Mouse (Mus musculus): ENCODE results near the gene Hdgfl2. TPM values are rescaled to one million over a fixed set of nuclear protein-coding genes. Genes with fewer than 3 reads are reported as not detected.
"Not testable (repeated sequence)": the region's sequence is repeated elsewhere in the genome, so short reads cannot be mapped to it uniquely, and the experiment has no call there.

Gene Hdgfl2
- polyA plus RNA-seq, 1 experiment from 2014 or later = 144 TPM

DNA sequence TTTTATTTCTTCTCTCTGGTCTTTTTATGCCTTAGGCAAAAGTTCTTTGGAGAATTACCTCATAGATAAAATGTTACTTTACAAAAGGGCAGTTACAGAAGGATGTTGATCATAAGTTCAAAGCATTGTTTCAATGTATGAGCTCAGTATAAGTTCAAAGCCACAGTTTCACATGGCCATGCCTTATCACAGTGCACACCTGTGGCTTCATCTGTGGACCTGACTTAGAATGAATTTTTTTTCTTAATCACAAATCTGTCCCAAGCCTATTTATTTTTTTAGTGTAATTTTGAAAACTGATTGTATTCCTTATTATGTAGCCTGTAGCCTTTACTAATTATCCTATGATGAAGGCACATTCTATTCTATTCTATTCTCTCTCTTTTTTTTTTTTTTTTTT lies 24.5 kb upstream of the Hdgfl2 start:
- H3K4me2 ChIP-seq (ENCODE audit: low read depth, severe bottlenecking) = no peak overlapping the region
- H3K4me1 ChIP-seq (ENCODE audit: control insufficient read depth, insufficient read depth, low read length) = no peaks in the 10 kb centered on the region
- no peaks in the 10 kb centered on the region for H3K9me3 ChIP-seq (ENCODE audit: control insufficient read depth, low read length)
- no peak overlapping the region for H3K27ac ChIP-seq (replicated peaks; ENCODE audit: low read depth, low read length)
- H3K27me3 ChIP-seq (ENCODE audit: control insufficient read depth, insufficient read depth, low read length) = no peaks in the 10 kb centered on the region
- no peak for ATAC-seq (ENCODE audit: insufficient number of reproducible peaks, low FRiP score, low TSS enrichment, low read depth)
- peaks cover 40% of the 10 kb centered on the region for H3K36me3 ChIP-seq (ENCODE audit: control insufficient read depth, insufficient read depth, low read length)
- no peak for DNase-seq (ENCODE audit: low spot score)
- H3K4me3 ChIP-seq (ENCODE audit: low read depth, low read length) = no peak overlapping the region
- no peak overlapping the region for H3K9ac ChIP-seq (ENCODE audit: low read length)

DNA sequence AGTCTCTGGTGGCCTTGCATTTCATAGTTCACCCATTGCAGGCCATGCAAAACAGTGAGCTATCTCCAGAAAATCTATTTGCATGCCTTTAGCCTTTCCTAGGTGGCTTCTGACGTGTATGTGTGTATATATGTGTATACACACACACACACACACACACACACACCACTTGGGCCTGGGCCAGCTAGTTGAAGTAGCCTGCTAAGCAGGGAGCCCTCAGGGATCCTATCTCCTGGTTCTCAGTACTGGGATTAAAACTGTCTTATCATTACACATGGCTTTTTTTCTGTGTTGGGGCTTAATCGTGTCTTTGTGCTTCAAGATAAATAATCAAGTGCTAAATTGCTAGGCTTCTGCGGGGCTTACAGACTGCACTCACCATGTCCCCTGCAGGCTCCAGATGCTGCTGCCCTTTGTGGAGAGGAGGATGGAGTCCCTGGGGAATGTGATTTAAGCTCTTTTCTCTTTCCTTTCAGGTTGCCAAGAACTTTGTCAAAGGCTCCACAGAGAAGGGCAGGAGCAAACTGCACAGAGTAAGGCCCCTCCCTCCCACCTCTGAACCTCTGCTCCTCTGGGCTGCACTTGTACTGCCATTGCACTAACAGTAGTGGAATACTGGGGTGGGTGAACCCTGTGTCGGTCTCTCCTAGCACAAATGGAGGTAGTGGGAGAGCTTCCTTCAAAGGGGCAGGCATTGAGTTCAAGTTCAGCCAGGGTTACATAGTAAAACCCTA lies 23.3 kb upstream of the Hdgfl2 start:
- 85% methylated on average over 4 of the region's 4 CpGs for WGBS
- H3K4me3 ChIP-seq (ENCODE audit: low read depth, low read length) = no peak overlapping the region
- DNase-seq (ENCODE audit: low spot score) (no peak), ATAC-seq (ENCODE audit: insufficient number of reproducible peaks, low FRiP score, low TSS enrichment, low read depth) (no peak)
- no peaks in the 10 kb centered on the region for H3K9me3 ChIP-seq (ENCODE audit: control insufficient read depth, low read length)
- H3K4me2 ChIP-seq (ENCODE audit: low read depth, severe bottlenecking) = no peak overlapping the region
- H3K36me3 ChIP-seq (ENCODE audit: control insufficient read depth, insufficient read depth, low read length) = peaks cover 41% of the 10 kb centered on the region
- no peaks in the 10 kb centered on the region for H3K4me1 ChIP-seq (ENCODE audit: control insufficient read depth, insufficient read depth, low read length)
- H3K27ac ChIP-seq (replicated peaks; ENCODE audit: low read depth, low read length) = no peak overlapping the region
- no peak overlapping the region for H3K9ac ChIP-seq (ENCODE audit: low read length)
- no peaks in the 10 kb centered on the region for H3K27me3 ChIP-seq (ENCODE audit: control insufficient read depth, insufficient read depth, low read length)

DNA sequence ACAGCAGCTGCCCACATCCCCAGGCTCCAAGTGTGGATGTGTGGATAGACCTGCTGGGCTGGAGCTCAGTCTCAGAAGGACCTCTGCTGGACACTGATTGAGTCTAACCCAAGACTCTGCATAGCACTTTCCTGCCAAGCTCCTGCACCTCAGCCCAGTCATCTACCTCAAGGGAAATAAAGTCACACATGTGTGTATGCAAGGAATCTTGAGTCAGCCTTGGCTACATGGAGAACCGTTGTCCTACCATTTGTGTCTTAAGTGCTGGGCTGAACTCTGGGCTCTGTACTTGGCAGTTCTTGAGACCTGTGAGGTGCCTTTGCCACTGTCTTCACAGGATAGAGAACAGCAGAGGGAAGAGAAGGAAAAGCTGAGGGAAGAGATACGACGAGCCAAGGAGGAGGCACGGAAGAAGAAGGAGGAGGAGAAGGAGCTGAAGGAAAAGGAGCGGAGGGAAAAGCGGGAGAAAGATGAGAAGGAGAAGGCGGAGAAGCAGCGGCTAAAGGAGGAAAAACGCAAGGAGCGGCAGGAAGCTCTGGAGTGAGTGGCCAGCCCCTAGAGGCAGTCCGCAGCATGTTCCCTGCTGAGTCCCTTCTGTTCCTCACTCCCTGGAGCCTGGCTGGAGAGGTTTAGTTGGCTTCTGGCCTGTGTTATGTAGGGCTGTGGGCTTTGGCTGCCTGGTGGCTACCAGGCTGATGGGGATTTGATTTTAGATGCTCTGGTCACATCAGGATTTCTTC lies 21.9 kb upstream of the Hdgfl2 start:
- Histone ChIP-seq H3K4me3 (ENCODE audit: low read depth, low read length) (no peak overlapping the region), H3K4me2 (ENCODE audit: low read depth, severe bottlenecking) (no peak overlapping the region), H3K9me3 (ENCODE audit: control insufficient read depth, low read length) (no peaks in the 10 kb centered on the region), H3K9ac (ENCODE audit: low read length) (no peak overlapping the region), H3K36me3 (ENCODE audit: control insufficient read depth, insufficient read depth, low read length) (peaks cover 47% of the 10 kb centered on the region), H3K4me1 (ENCODE audit: control insufficient read depth, insufficient read depth, low read length) (no peaks in the 10 kb centered on the region), H3K27me3 (ENCODE audit: control insufficient read depth, insufficient read depth, low read length) (no peaks in the 10 kb centered on the region), H3K27ac (replicated peaks; ENCODE audit: low read depth, low read length) (no peak overlapping the region)
- DNase-seq (ENCODE audit: low spot score) = no peak
- 81% methylated on average over 11 of the region's 11 CpGs for WGBS
- no peak for ATAC-seq (ENCODE audit: insufficient number of reproducible peaks, low FRiP score, low TSS enrichment, low read depth)

DNA sequence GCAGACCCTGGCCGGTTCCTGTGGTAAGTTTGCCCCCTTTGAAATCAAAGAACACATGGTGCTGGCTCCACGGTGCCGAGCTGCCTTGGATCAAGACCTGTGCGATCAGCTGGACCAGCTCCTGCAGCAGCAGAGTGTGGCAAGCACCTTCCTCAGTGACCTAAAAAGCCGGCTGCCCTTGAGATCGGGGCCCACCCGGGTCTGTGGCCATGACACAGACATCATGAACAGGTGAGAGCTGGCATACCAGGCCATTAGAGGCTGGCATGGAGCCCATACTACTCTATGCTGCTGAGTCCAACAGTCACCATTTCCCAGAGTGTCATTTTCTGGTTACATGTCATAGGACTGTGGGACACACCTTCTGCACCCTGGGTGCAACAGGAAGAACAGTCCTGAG lies 17.4 kb upstream of the Hdgfl2 start:
- no peak overlapping the region for H3K4me3 ChIP-seq (ENCODE audit: low read depth, low read length)
- no peaks in the 10 kb centered on the region for H3K4me1 ChIP-seq (ENCODE audit: control insufficient read depth, insufficient read depth, low read length)
- ATAC-seq (ENCODE audit: insufficient number of reproducible peaks, low FRiP score, low TSS enrichment, low read depth) (no peak), DNase-seq (ENCODE audit: low spot score) (no peak)
- H3K27me3 ChIP-seq (ENCODE audit: control insufficient read depth, insufficient read depth, low read length) = no peaks in the 10 kb centered on the region
- WGBS = 94% methylated on average over 7 of the region's 7 CpGs
- H3K4me2 ChIP-seq (ENCODE audit: low read depth, severe bottlenecking) = no peak overlapping the region
- no peak overlapping the region for H3K27ac ChIP-seq (replicated peaks; ENCODE audit: low read depth, low read length)
- no peaks in the 10 kb centered on the region for H3K9me3 ChIP-seq (ENCODE audit: control insufficient read depth, low read length)
- peaks cover 74% of the 10 kb centered on the region for H3K36me3 ChIP-seq (ENCODE audit: control insufficient read depth, insufficient read depth, low read length)
- H3K9ac ChIP-seq (ENCODE audit: low read length) = no peak overlapping the region

DNA sequence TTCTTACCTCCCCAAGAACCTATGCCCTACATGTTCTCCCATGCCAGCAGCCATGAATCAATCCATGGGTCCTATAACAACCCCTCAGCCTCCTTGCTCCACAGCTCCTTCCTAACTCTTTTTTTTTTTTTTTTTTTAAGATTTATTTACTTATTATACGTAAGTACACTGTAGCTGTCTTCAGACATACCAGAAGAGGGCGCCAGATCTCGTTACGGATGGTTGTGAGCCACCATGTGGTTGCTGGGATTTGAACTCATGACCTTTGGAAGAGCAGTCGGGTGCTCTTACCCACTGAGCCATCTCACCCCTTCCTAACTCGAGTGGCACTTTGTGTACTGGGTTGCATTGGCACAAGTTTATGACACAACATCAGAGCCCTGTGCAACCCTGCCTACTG lies 13.7 kb upstream of the Hdgfl2 start:
- not testable (repeated sequence) for H3K27me3 ChIP-seq (ENCODE audit: control insufficient read depth, insufficient read depth, low read length); H3K4me1 ChIP-seq (ENCODE audit: control insufficient read depth, insufficient read depth, low read length); H3K9me3 ChIP-seq (ENCODE audit: control insufficient read depth, low read length); H3K27ac ChIP-seq (replicated peaks; ENCODE audit: low read depth, low read length); DNase-seq (ENCODE audit: low spot score); H3K4me2 ChIP-seq (ENCODE audit: low read depth, severe bottlenecking); H3K9ac ChIP-seq (ENCODE audit: low read length); ATAC-seq (ENCODE audit: insufficient number of reproducible peaks, low FRiP score, low TSS enrichment, low read depth); H3K4me3 ChIP-seq (ENCODE audit: low read depth, low read length)
- peaks cover 77% of the 10 kb centered on the region for H3K36me3 ChIP-seq (ENCODE audit: control insufficient read depth, insufficient read depth, low read length)
- 90% methylated on average over 6 of the region's 6 CpGs for WGBS

DNA sequence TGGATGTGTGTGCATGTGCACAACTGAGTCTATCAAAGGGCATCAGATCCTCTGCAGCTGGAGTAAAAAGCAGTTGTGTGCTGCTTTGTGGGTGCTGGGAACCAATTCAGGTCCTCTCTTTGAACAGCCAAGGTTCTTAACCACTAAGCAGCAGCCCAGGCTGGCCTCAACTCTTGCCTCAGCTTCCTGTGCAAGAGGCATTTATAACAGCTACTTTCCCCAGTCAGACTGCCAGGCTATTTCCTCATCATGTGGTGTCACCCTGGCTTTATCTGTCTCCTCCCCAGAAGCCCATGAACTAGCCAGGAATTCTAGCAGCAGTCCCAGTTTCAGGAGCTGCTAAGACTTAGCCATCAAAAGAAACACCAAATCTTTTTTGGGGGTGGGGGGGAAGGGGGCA lies 13.0 kb upstream of the Hdgfl2 start:
- no peaks in the 10 kb centered on the region for H3K9me3 ChIP-seq (ENCODE audit: control insufficient read depth, low read length)
- H3K4me2 ChIP-seq (ENCODE audit: low read depth, severe bottlenecking) = no peak overlapping the region
- no peaks in the 10 kb centered on the region for H3K4me1 ChIP-seq (ENCODE audit: control insufficient read depth, insufficient read depth, low read length)
- no peaks in the 10 kb centered on the region for H3K27me3 ChIP-seq (ENCODE audit: control insufficient read depth, insufficient read depth, low read length)
- H3K27ac ChIP-seq (replicated peaks; ENCODE audit: low read depth, low read length) = no peak overlapping the region
- no peak overlapping the region for H3K9ac ChIP-seq (ENCODE audit: low read length)
- no peak overlapping the region for H3K4me3 ChIP-seq (ENCODE audit: low read depth, low read length)
- peaks cover 73% of the 10 kb centered on the region for H3K36me3 ChIP-seq (ENCODE audit: control insufficient read depth, insufficient read depth, low read length)
- DNase-seq (ENCODE audit: low spot score) (no peak), ATAC-seq (ENCODE audit: insufficient number of reproducible peaks, low FRiP score, low TSS enrichment, low read depth) (no peak)

DNA sequence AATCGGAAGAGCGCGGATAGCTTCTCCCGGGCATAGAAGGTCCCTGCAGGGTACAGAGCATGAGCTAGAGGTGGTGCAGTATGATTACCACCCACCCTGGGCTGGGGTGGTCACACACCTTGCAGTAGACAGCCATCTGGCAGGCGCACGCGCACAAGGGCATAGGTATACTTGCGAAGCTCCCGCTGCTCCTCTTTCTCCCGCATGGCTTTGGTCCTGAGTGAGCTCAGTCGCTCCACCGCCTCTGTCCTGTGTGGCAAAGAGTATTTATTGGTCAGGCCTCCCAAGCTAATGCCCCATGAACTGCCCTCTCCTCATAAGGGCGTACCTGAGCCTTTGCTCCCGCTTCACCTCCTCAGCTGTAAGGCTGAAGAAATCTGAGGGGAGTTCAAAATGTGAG lies 10.4 kb upstream of the Hdgfl2 start:
- no peak overlapping the region for H3K4me2 ChIP-seq (ENCODE audit: low read depth, severe bottlenecking)
- no peak overlapping the region for H3K4me3 ChIP-seq (ENCODE audit: low read depth, low read length)
- WGBS = 96% methylated on average over 14 of the region's 14 CpGs
- peaks cover 53% of the 10 kb centered on the region for H3K36me3 ChIP-seq (ENCODE audit: control insufficient read depth, insufficient read depth, low read length)
- no peaks in the 10 kb centered on the region for H3K9me3 ChIP-seq (ENCODE audit: control insufficient read depth, low read length)
- no peaks in the 10 kb centered on the region for H3K27me3 ChIP-seq (ENCODE audit: control insufficient read depth, insufficient read depth, low read length)
- ATAC-seq (ENCODE audit: insufficient number of reproducible peaks, low FRiP score, low TSS enrichment, low read depth) (no peak), DNase-seq (ENCODE audit: low spot score) (no peak)
- H3K27ac ChIP-seq (replicated peaks; ENCODE audit: low read depth, low read length) = no peak overlapping the region
- H3K4me1 ChIP-seq (ENCODE audit: control insufficient read depth, insufficient read depth, low read length) = 0 out of 2 replicates have a peak, but pooled peaks cover 2% of the 10 kb centered on the region
- no peak overlapping the region for H3K9ac ChIP-seq (ENCODE audit: low read length)

DNA sequence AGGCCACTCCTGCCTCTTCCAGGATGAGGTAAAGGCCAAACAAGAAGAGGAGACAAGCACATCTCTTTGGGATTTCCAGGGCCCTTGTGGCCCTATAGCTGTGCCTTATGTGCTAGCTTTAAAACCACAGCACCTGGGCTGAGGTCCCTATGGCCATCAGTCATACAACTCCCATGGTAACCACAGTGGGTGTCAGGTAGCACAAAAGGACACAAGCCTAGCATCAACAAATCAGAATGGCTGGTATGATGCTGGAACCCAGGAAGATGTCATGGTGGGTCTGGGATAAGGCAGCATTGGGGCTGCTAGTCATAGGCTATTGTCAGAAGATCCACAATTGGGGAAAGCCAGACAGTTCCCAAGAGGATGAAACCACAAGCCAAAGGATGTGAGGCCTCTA lies 8.3 kb upstream of the Hdgfl2 start:
- Histone ChIP-seq H3K27ac (replicated peaks; ENCODE audit: low read depth, low read length) (no peak overlapping the region), H3K4me2 (ENCODE audit: low read depth, severe bottlenecking) (no peak overlapping the region), H3K9ac (ENCODE audit: low read length) (no peak overlapping the region), H3K9me3 (ENCODE audit: control insufficient read depth, low read length) (no peaks in the 10 kb centered on the region), H3K36me3 (ENCODE audit: control insufficient read depth, insufficient read depth, low read length) (peaks cover 34% of the 10 kb centered on the region), H3K4me3 (ENCODE audit: low read depth, low read length) (no peak overlapping the region), H3K4me1 (ENCODE audit: control insufficient read depth, insufficient read depth, low read length) (0 out of 2 replicates have a peak, but pooled peaks cover 2% of the 10 kb centered on the region), H3K27me3 (ENCODE audit: control insufficient read depth, insufficient read depth, low read length) (no peaks in the 10 kb centered on the region)
- ATAC-seq (ENCODE audit: insufficient number of reproducible peaks, low FRiP score, low TSS enrichment, low read depth) = no peak
- DNase-seq (ENCODE audit: low spot score) = no peak
